ENCODE assay signal across 8 mouse cellular contexts in the genomic region with DNA sequence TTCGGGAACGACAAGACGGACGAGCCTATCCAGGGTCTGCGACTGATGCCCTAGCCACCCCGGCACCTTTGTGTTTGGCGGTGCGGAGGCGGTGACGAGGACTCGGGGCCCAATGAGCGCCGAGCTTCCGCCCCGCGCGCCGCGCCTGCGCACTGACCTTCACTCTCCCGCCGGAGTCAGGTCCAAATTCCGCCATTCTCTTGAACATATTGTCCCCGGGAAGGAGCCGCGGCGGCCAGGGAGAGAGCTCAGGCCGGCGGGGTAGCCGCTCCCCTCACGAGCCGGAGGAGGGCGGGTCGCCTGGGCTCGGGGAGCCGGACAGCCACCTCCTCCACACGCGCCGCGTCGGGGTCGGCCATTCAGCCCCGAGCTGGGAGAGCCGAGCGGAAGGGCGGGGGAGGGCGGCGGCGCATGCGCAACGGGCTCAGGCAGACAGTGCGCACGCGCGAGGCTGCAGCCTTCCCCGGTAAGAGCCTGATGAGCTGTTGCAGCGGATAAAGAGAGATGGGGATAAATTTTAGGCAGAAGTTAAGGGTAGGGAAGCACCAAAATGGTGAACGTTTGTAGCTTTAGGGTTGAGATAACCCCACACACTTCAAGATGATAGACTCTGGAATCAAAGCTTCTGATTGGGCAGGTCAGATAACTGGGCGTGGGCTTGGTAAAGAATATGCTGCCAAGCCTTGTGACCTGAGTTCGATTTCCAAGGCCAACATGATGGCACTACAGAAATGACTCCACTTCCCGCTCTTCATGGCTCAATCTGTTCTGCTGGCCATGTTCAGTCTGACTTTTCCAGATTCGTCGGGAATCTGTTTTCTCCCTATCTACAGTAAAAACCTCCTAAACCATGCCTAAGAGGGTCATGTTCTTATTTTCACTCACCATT. TPM values are rescaled to one million over a fixed set of nuclear protein-coding genes. Genes with fewer than 3 reads are reported as not detected.
A peak's percentile ranks its signal among the peaks of the same experiment; 100 is the strongest.
DNase-seq lines count a peak whose midpoint lies in the region; ATAC-seq and TF ChIP-seq lines count a peak whose summit lies in the region.

Gene Yeats4, minus strand, starts transcription at position 406 of the 889 bp plus-strand sequence.

- H3K36me3 ChIP-seq in forebrain, embryonic 15.5 days, result peaks cover 27% of the 10 kb centered on the region

- under 1% methylated on average over 63 of the region's 63 CpGs for WGBS in forebrain, embryonic 15.5 days
- WGBS in lung, adult 2 months, result 1% methylated on average over 63 of the region's 63 CpGs

- no peaks in the 10 kb centered on the region for H3K9me3 ChIP-seq in forebrain, embryonic 15.5 days

- intact Hi-C loops in heart, postnatal 25 days (cut with DNase I), result loop anchor here (5.0 to 10.0 kb wide), 2 partner anchors 213 to 270 kb away; partner anchors contain the start of gene Rab3ip

- H3K27me3 ChIP-seq in forebrain, embryonic 15.5 days, result no peaks in the 10 kb centered on the region

- no peak for TF ChIP-seq CTCF in lung, adult 2 months (IDR thresholded peaks at IDR 0.05; ENCODE audit: insufficient read depth, low read length)

- peak within 1 kb of the TSS; percentile 98 for H3K9ac ChIP-seq in forebrain, embryonic 15.5 days (replicated peaks)

- peak; percentile 92 for DNase-seq in ES-CJ7 (ENCODE audit: low read depth, low spot score)
- DNase-seq in cerebellum, adult 11 months, result peak; percentile 97
- peak; percentile 93 for DNase-seq in heart, postnatal 25 days (ENCODE audit: low spot score)
- DNase-seq in layer of hippocampus, adult 18-20 months (ENCODE audit: low spot score in 2 of 2), result peak; percentile 92 to 97
- peak; percentile 98 for DNase-seq in lung, adult 2 months
- peak; percentile 89 to 91 for DNase-seq in thymus, adult 18-20 months

- H3K27ac ChIP-seq in forebrain, embryonic 15.5 days (replicated peaks), result peak within 1 kb of the TSS; percentile 98

- peak within 1 kb of the TSS; percentile 78 for H3K4me3 ChIP-seq in forebrain, embryonic 15.5 days
- H3K4me3 ChIP-seq in lung, adult 2 months (replicated peaks; ENCODE audit: extremely low read depth, low read depth, low read length), result peak within 1 kb of the TSS; percentile 89

- peak; percentile 77 for TF ChIP-seq POLR2A in lung, adult 2 months (IDR thresholded peaks at IDR 0.05; ENCODE audit: borderline replicate concordance, extremely low read depth, low read depth, low read length)

- H3K4me1 ChIP-seq in forebrain, embryonic 15.5 days, result peaks cover 20% of the 10 kb centered on the region
- H3K4me1 ChIP-seq in lung, adult 2 months (ENCODE audit: control insufficient read depth, insufficient read depth, low read length), result peaks cover 7% of the 10 kb centered on the region; the same call in 1 of the 2 replicates

- H3K4me2 ChIP-seq in forebrain, embryonic 15.5 days (replicated peaks), result peak within 1 kb of the TSS; percentile 71

- ATAC-seq in forebrain, embryonic 15.5 days (replicated peaks), result peak; percentile 97
- ATAC-seq in neutrophil, adult 5-6 weeks (ENCODE audit: extremely low read depth, insufficient number of reproducible peaks, low FRiP score, poor library complexity, severe bottlenecking), result peak; percentile 89

RNA-seq across cellular contexts. Expression of gene Yeats4, which starts in this region (rescaled TPM):
- 101 and 106 TPM in 2 replicates for polyA plus RNA-seq in forebrain, embryonic 15.5 days (2015; fragmentation: Nextera tagmentation; extraction: Ambion mirVana)
- total RNA-seq in heart, postnatal 25 days (2021), result 10 to 100 TPM; 26.5 to 26.8 TPM
- 10 to 100 TPM; 41.7 to 44.2 TPM for total RNA-seq in layer of hippocampus, adult 18-20 months (2021)
- polyA plus RNA-seq in lung, adult 2 months (2012; rRNA removed), result 19.8 and 21.3 TPM in 2 replicates
- 80.4 and 111 TPM in 2 replicates for total RNA-seq in neutrophil, adult 5-6 weeks (2017)

Comparison
In these comparisons a context has a peak if more than half of its experiments do, and no peak if none do; other contexts are left out.
1. Peak in every context shown above with its lines: DNase-seq, ATAC-seq, H3K4me3 ChIP-seq and H3K27ac ChIP-seq.